Mouse (Mus musculus) myocyte (in vitro differentiated cells): ENCODE measurements around the gene Npvf. TPM values are rescaled to one million over a fixed set of nuclear protein-coding genes. Genes with fewer than 3 reads are reported as not detected.

Source experiments
- H3K27me3 ChIP-seq: one replicate; pipeline ENCODE4 v1.6.1; 2011; ENCODE audit not compliant: control insufficient read depth, insufficient read depth, insufficient read length
- H3K36me3 ChIP-seq: one replicate; pipeline ENCODE4 v1.6.1; 2011; ENCODE audit not compliant: control insufficient read depth, insufficient read depth
- H3K4me2 ChIP-seq: one replicate; pipeline ENCODE4 v1.6.1; 2011; ENCODE audit warnings: low read depth, control low read depth
- H3K4me3 ChIP-seq: one replicate; pipeline ENCODE4 v1.5.1; 2011; ENCODE audit warnings: mild to moderate bottlenecking, control low read depth, moderate library complexity
- H3K79me2 ChIP-seq: one replicate; pipeline ENCODE4 v1.6.1; 2011; ENCODE audit not compliant: control insufficient read depth, insufficient read depth
- H3ac ChIP-seq: one replicate; pipeline ENCODE4 v1.6.1; 2011; ENCODE audit not compliant: control insufficient read depth, insufficient read length
- CEBPB ChIP-seq: IDR thresholded peaks from 2 replicates; pipeline ENCODE4 v1.6.1; 2011; ENCODE audit warnings: mild to moderate bottlenecking, moderate library complexity; ENCODE audit not compliant: poor library complexity, insufficient read depth, severe bottlenecking
- E2F4 ChIP-seq: IDR thresholded peaks from one replicate; pipeline ENCODE4 v1.6.1; 2011; ENCODE audit warnings: mild to moderate bottlenecking, control low read depth, moderate library complexity; ENCODE audit not compliant: insufficient read depth
- MAX ChIP-seq: IDR thresholded peaks from one replicate; pipeline ENCODE4 v1.6.1; 2011; ENCODE audit warnings: low read depth, mild to moderate bottlenecking, control low read depth
- MYOD1 ChIP-seq, 3 experiments: IDR thresholded peaks; one replicate each; pipeline ENCODE4 v1.6.1; 2011; ENCODE audit warnings: control low read depth in 2 of 3, low read depth in 2 of 3, mild to moderate bottlenecking in 2 of 3, moderate library complexity in 1 of 3; ENCODE audit not compliant: insufficient read length in 2 of 3, control insufficient read depth in 1 of 3
- MYOG ChIP-seq, 3 experiments: IDR thresholded peaks; one replicate each; pipeline ENCODE4 v1.6.1; 2011; ENCODE audit warnings: control low read depth in 2 of 3, low read depth in 2 of 3, mild to moderate bottlenecking in 2 of 3; ENCODE audit not compliant: insufficient read length in 2 of 3, control insufficient read depth in 1 of 3, insufficient read depth in 1 of 3
- POLR2A ChIP-seq: IDR thresholded peaks from one replicate; pipeline ENCODE4 v1.6.1; 2011; ENCODE audit warnings: low read depth, mild to moderate bottlenecking, control low read depth, moderate library complexity; ENCODE audit not compliant: insufficient read length
- POLR2AphosphoS2 ChIP-seq: IDR thresholded peaks from one replicate; pipeline ENCODE4 v1.6.1; 2011; ENCODE audit warnings: low read depth, control low read depth; ENCODE audit not compliant: insufficient read length
- REST ChIP-seq: IDR thresholded peaks from one replicate; pipeline ENCODE4 v1.6.1; 2011; ENCODE audit warnings: mild to moderate bottlenecking, control low read depth, moderate library complexity; ENCODE audit not compliant: insufficient read depth, insufficient read length
- SRF ChIP-seq: IDR thresholded peaks from one replicate; pipeline ENCODE4 v1.6.1; 2011; ENCODE audit warnings: low read depth; ENCODE audit not compliant: control insufficient read depth, insufficient read length
- TCF12 ChIP-seq: IDR thresholded peaks from one replicate; pipeline ENCODE4 v1.6.1; 2011; ENCODE audit warnings: mild to moderate bottlenecking, control low read depth; ENCODE audit not compliant: poor library complexity, insufficient read depth, severe bottlenecking
- TCF3 ChIP-seq: IDR thresholded peaks from one replicate; pipeline ENCODE4 v1.6.1; 2011; ENCODE audit warnings: low read depth, control low read depth; ENCODE audit not compliant: insufficient read length
- USF1 ChIP-seq: IDR thresholded peaks from one replicate; pipeline ENCODE4 v1.6.1; 2011; ENCODE audit warnings: low read depth, mild to moderate bottlenecking, control low read depth, moderate library complexity
- polyA plus RNA-seq: library from polyadenylated mRNA; unstranded; fragments of >200 nt; fragmentation: generic; extraction: Trizol; gene quantifications from one replicate; pipeline ENCODE4 v1.2.1, GENCODE M21; 2012; ENCODE audit warnings: missing spikeins

The Npvf gene
- polyA plus RNA-seq, 1 experiment, result not detected

DNA sequence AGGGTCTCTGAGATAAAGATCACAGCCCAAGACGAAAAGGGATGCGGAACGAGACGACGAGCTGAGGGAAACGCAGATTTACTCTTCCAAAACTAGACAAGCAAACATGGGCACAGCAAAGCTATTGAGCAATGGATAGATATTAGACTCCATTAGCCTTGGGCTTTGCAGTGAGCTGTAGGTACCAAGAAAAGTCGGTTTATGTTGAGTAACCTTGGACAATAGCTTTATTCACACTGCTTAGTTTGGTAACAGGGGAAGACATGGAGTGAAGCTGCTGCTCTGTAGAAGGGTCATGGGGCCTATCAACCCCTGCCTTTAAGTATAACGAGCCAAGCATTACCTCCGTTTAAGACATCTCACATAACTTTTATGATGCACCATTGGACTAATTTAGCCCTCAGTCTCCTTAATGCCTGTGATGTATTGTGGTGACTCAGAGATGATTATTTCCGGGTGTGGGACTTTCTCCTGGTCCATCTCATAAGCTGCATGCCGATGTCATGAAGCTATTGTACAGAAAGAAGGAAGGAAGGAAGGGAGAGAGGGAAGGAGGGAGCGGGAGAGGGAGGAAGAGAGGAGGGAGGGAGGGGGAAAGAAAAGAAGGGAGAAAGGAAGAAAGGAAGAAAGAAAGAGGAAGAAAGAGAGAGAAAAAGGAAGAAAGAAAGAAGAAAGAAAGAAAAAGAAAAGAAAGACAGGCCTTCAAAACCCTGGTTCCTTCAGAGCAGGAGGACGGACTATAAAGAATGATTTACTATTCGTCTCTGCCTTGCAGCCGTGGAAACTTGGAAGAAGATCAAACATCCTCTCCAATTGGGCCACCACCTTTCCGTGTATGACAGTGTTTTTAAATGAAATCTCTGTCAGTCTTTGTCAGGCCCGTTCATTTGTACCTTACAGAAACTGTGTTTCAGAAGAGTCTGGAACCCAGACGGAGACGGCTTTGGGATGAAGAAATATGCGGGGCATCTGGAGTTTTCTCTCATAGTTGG lies 26.3 kb upstream of the Npvf start:
- no peaks in the 10 kb centered on the region for H3K79me2 ChIP-seq
- H3K27me3 ChIP-seq, result peaks cover 9% of the 10 kb centered on the region
- H3K4me3 ChIP-seq, result no peak overlapping the region
- H3K4me2 ChIP-seq, result peak overlapping the region; percentile 30
- no peak overlapping the region for H3ac ChIP-seq
- no peaks in the 10 kb centered on the region for H3K36me3 ChIP-seq
- TF ChIP-seq USF1 (no peak), E2F4 (no peak), CEBPB (no peak), MYOG (IDR thresholded peaks at IDR 0.05; ENCODE audit: control insufficient read depth in 1 of 3, insufficient read depth in 1 of 3, insufficient read length in 2 of 3, low read depth in 2 of 3) (no peak), REST (no peak), POLR2AphosphoS2 (no peak), TCF3 (no peak), POLR2A (no peak), MAX (no peak), MYOD1 (IDR thresholded peaks at IDR 0.05; ENCODE audit: control insufficient read depth in 1 of 3, insufficient read length in 2 of 3, low read depth in 2 of 3) (no peak), SRF (no peak), TCF12 (no peak)

DNA sequence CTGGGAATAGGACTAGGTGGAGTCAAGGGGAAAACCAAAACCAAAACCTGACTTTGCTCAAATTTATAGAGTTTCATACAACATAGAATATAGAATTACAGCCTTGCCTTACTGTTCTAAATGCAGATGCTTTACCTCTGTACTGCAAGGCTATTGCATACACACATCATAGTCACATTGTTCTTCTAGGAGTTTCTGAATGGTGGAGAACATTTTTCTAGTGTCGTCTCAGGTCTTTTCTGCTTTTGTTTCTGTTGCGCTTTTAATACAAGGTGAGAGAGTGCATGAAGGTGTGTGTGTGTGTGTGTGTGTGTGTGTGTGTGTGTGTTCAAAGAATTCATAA lies 25.2 kb upstream of the Npvf start:
- H3K36me3 ChIP-seq, result no peaks in the 10 kb centered on the region
- no peak overlapping the region for H3K4me3 ChIP-seq
- H3K4me2 ChIP-seq, result no peak overlapping the region
- H3K79me2 ChIP-seq, result no peaks in the 10 kb centered on the region
- peaks cover 9% of the 10 kb centered on the region for H3K27me3 ChIP-seq
- no peak for TF ChIP-seq POLR2A
- no peak for TF ChIP-seq MYOG (IDR thresholded peaks at IDR 0.05; ENCODE audit: control insufficient read depth in 1 of 3, insufficient read depth in 1 of 3, insufficient read length in 2 of 3, low read depth in 2 of 3)
- no peak for TF ChIP-seq SRF
- no peak overlapping the region for H3ac ChIP-seq

DNA sequence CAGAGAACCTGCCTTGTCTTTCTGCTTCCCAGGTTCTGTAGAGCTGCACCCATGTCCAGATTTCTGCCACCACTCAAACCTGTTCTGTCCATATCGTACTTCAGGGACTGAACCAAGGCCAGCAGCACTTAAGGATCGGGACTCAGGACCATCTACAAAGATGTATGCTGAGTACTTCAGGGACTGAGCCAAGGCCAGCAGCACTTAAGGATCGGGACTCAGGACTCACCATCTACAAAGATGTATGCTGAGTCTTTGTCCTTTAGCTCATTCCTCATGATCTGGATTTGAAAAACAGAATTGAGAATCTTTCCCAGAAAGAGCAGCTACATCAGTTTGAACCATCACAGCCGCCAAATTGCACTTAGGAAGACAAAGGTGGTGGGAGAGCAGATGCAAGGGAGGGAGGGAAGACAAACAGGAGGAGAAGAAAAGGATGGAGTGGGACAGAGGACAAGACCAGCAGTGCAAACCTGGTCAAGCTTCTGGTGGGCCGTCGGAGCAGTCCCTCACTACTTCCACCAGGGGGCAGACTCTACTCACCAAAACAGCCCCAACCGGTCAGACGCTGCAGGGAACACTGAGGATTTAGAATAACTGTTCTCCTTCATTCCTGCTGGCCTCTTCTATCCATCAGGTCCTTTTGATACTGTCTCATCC lies 24.7 kb upstream of the Npvf start:
- H3K27me3 ChIP-seq, result peaks cover 9% of the 10 kb centered on the region
- no peaks in the 10 kb centered on the region for H3K36me3 ChIP-seq

DNA sequence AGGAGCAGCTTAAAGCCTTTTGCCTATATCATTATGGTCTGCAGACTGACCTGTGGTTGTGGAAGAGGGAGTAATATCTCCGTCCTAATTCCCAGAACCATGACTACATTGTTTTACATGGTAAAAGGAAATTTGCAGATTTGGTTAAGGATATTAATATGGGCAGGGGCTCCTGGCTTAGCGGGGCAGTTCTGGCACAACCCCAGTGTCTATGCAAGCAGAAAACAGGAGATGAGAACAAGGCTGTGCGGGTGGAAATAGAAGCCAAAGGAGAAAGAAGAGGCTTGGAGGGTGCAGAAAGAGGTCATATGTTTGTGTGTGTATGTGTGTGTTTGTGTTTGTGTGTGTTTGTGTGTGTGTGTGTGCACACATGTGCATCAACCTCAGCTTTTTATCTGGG lies 17.0 kb upstream of the Npvf start:
- Histone ChIP-seq H3K79me2 (no peaks in the 10 kb centered on the region), H3K36me3 (no peaks in the 10 kb centered on the region), H3ac (no peak overlapping the region), H3K4me3 (no peak overlapping the region), H3K4me2 (no peak overlapping the region), H3K27me3 (peaks cover 8% of the 10 kb centered on the region)
- TF ChIP-seq SRF (no peak), TCF3 (no peak), MYOD1 (IDR thresholded peaks at IDR 0.05; ENCODE audit: control insufficient read depth in 1 of 3, insufficient read length in 2 of 3, low read depth in 2 of 3) (no peak), MAX (no peak)

More for the DNA sequence above, 24.7 kb upstream of the Npvf start:
- H3ac ChIP-seq, result no peak overlapping the region
- no peak for TF ChIP-seq MAX
- TF ChIP-seq USF1, result no peak
- no peak for TF ChIP-seq REST
- no peak for TF ChIP-seq SRF
- TF ChIP-seq MYOG (IDR thresholded peaks at IDR 0.05; ENCODE audit: control insufficient read depth in 1 of 3, insufficient read depth in 1 of 3, insufficient read length in 2 of 3, low read depth in 2 of 3), result no peak
- no peak for TF ChIP-seq E2F4
- TF ChIP-seq POLR2A, result no peak
- no peak for TF ChIP-seq POLR2AphosphoS2
- TF ChIP-seq TCF3, result no peak
- no peak overlapping the region for H3K4me3 ChIP-seq
- H3K79me2 ChIP-seq, result no peaks in the 10 kb centered on the region
- H3K4me2 ChIP-seq, result no peak overlapping the region

DNA sequence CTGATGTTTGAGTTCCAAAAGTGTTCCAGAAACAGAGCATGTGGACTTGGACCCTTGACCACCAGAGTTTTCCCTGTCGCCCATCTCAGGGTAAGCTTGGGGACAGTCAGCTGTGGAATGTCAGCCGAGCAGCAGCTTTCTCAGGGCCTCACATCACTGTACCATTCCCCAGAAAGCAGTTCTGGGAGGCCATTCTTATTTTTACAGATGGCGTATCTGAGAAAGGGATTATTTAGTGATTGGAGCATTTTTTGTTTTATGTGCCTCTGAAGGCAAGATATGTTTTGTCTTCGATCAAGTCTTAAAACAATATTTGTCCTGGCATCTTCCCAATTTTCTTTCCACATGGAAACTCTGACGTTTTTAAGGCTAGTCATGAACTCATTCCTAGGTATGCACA lies 12.7 kb upstream of the Npvf start:
- peaks cover 8% of the 10 kb centered on the region for H3K27me3 ChIP-seq

More for the DNA sequence above, 12.7 kb upstream of the Npvf start:
- H3ac ChIP-seq, result no peak overlapping the region
- no peaks in the 10 kb centered on the region for H3K79me2 ChIP-seq
- TF ChIP-seq CEBPB, result no peak
- H3K4me2 ChIP-seq, result no peak overlapping the region
- no peaks in the 10 kb centered on the region for H3K36me3 ChIP-seq
- no peak overlapping the region for H3K4me3 ChIP-seq
